26 mouse cellular contexts compared by ENCODE assay signal in genomic region chr7:63820286-63820685, GRCm38 (mm10).
A peak's percentile ranks its signal among the peaks of the same experiment; 100 is the strongest.
DNase-seq lines count a peak whose midpoint lies in the region; ATAC-seq and TF ChIP-seq lines count a peak whose summit lies in the region.
"Had no signal": no experiment of that assay in that cellular context is flagged by ENCODE, and none has a peak within 500 bp of the region (broad histone marks: within the 10 kb centered on the region; RNA-seq: fewer than 3 reads in every experiment).

No protein-coding gene starts in this region.

- TF ChIP-seq POLR2A in kidney, adult 2 months (IDR thresholded peaks at IDR 0.05; ENCODE audit: low read depth, low read length), result no peak

- no peak overlapping the region for H3K4me2 ChIP-seq in forebrain, postnatal 0 days (ENCODE audit: low read depth)
- H3K4me2 ChIP-seq in forebrain, embryonic 12.5 days, result no peak overlapping the region
- H3K4me2 ChIP-seq: embryonic facial prominence, embryonic 12.5 days; forebrain, embryonic 15.5 days; hindbrain, embryonic 13.5 days; intestine, embryonic 15.5 days had no signal

- H3K36me3 ChIP-seq in forebrain, postnatal 0 days (ENCODE audit: insufficient read depth), result no peaks in the 10 kb centered on the region
- no peaks in the 10 kb centered on the region for H3K36me3 ChIP-seq in forebrain, embryonic 12.5 days (replicated peaks)
- H3K36me3 ChIP-seq in kidney, adult 2 months (ENCODE audit: control insufficient read depth, insufficient read depth, low read length), result no peaks in the 10 kb centered on the region
- H3K36me3 ChIP-seq: embryonic facial prominence, embryonic 12.5 days; forebrain, embryonic 15.5 days; G1E; hindbrain, embryonic 10.5 days; hindbrain, embryonic 13.5 days; intestine, embryonic 15.5 days had no signal

- H3K4me3 ChIP-seq in forebrain, postnatal 0 days (ENCODE audit: low read depth, low read length), result no peak overlapping the region
- no peak overlapping the region for H3K4me3 ChIP-seq in forebrain, embryonic 12.5 days (replicated peaks)
- no peak overlapping the region for H3K4me3 ChIP-seq in kidney, adult 2 months (ENCODE audit: insufficient read depth, low read depth, low read length)
- H3K4me3 ChIP-seq: embryonic facial prominence, embryonic 12.5 days; erythroblast, embryonic 14.5 days; forebrain, embryonic 15.5 days; hindbrain, embryonic 10.5 days; hindbrain, embryonic 13.5 days; intestine, embryonic 15.5 days had no signal

- 30% methylated on average over 1 of the region's 1 CpGs for WGBS in forebrain, postnatal 0 days
- WGBS in forebrain, embryonic 12.5 days, result 77% methylated on average over 1 of the region's 1 CpGs
- 57% methylated on average over 1 of the region's 1 CpGs for WGBS in kidney, adult 2 months

- DNase-seq in cerebellum, postnatal 14 days, result peak; percentile 66 to 76
- DNase-seq in cerebellum, adult 9-10 months, result no peak
- peak; percentile 18 for DNase-seq in forebrain, postnatal 0 days
- no peak for DNase-seq in kidney, adult 2 months
- DNase-seq in kidney, adult 9 months, result no peak
- peak; percentile 50 for DNase-seq in brain, adult 2 months (ENCODE audit: low read depth, low spot score)
- DNase-seq in gastrocnemius, postnatal 36 days, result no peak
- DNase-seq: adrenal gland, postnatal 10 days; adrenal gland, postnatal 36 days; B cell, adult 2 months; cerebellum, adult 11-12 months; cerebellum, adult 9-11 months; gastrocnemius, postnatal 10 days; heart, adult 18-20 months; kidney, adult 11 months had no signal

- TF ChIP-seq CTCF in forebrain, postnatal 0 days (IDR thresholded peaks at IDR 0.05; ENCODE audit: low read depth), result no peak
- no peak for TF ChIP-seq CTCF in kidney, adult 2 months (conservative IDR thresholded peaks at IDR 0.05; ENCODE audit: insufficient read depth, insufficient read length, low read depth, low read length)

- H3K27me3 ChIP-seq in forebrain, postnatal 0 days (ENCODE audit: insufficient read depth, low read length), result no peaks in the 10 kb centered on the region
- no peaks in the 10 kb centered on the region for H3K27me3 ChIP-seq in forebrain, embryonic 12.5 days
- H3K27me3 ChIP-seq in kidney, adult 2 months (replicated peaks; ENCODE audit: control insufficient read depth, insufficient read depth, low read length), result no peaks in the 10 kb centered on the region
- H3K27me3 ChIP-seq: CH12.LX; embryonic facial prominence, embryonic 12.5 days; forebrain, embryonic 15.5 days; hindbrain, embryonic 13.5 days; intestine, embryonic 15.5 days; Patski had no signal

- H3K9ac ChIP-seq in forebrain, postnatal 0 days, result no peak overlapping the region
- no peak overlapping the region for H3K9ac ChIP-seq in forebrain, embryonic 12.5 days
- H3K9ac ChIP-seq: embryonic facial prominence, embryonic 12.5 days; forebrain, embryonic 15.5 days; hindbrain, embryonic 13.5 days; intestine, embryonic 15.5 days had no signal

- no peaks in the 10 kb centered on the region for H3K4me1 ChIP-seq in forebrain, postnatal 0 days (ENCODE audit: insufficient read depth)
- 0 out of 2 replicates have a peak, but pooled peaks cover 4% of the 10 kb centered on the region for H3K4me1 ChIP-seq in forebrain, embryonic 12.5 days
- peaks cover 3% of the 10 kb centered on the region; the same call in 1 of the 2 replicates for H3K4me1 ChIP-seq in kidney, adult 2 months (ENCODE audit: control insufficient read depth, insufficient read depth, low read length)
- H3K4me1 ChIP-seq: embryonic facial prominence, embryonic 12.5 days; forebrain, embryonic 15.5 days; hindbrain, embryonic 13.5 days; intestine, embryonic 15.5 days had no signal

- ATAC-seq in forebrain, postnatal 0 days, result no peak
- no peak for ATAC-seq in forebrain, embryonic 12.5 days (ENCODE audit: low FRiP score)
- ATAC-seq: forebrain, embryonic 15.5 days; hindbrain, embryonic 16.5 days; intestine, embryonic 15.5 days; Patski had no signal

- H3K9me3 ChIP-seq in forebrain, postnatal 0 days (ENCODE audit: low read length), result no peaks in the 10 kb centered on the region
- no peaks in the 10 kb centered on the region for H3K9me3 ChIP-seq in forebrain, embryonic 12.5 days
- H3K9me3 ChIP-seq: embryonic facial prominence, embryonic 12.5 days; forebrain, embryonic 15.5 days; G1E; hindbrain, embryonic 10.5 days; hindbrain, embryonic 13.5 days; intestine, embryonic 15.5 days had no signal

- no peak overlapping the region for H3K27ac ChIP-seq in forebrain, postnatal 0 days (ENCODE audit: low read depth, low read length)
- H3K27ac ChIP-seq in forebrain, embryonic 12.5 days, result no peak overlapping the region
- H3K27ac ChIP-seq in kidney, adult 2 months (ENCODE audit: insufficient read depth, low read depth, low read length), result peak overlapping the region; percentile 0; the same call in 1 of the 2 replicates
- H3K27ac ChIP-seq: embryonic facial prominence, embryonic 12.5 days; forebrain, embryonic 15.5 days; hindbrain, embryonic 10.5 days; hindbrain, embryonic 13.5 days; intestine, embryonic 15.5 days had no signal

- intact Hi-C loops in gastrocnemius, postnatal 36 days (cut with DNase I), result no loop called here

Comparison
In these comparisons a context has a peak if more than half of its experiments do, and no peak if none do; other contexts are left out.
1. DNase-seq: peak in cerebellum, postnatal 14 days (2 of 2), forebrain, postnatal 0 days (single experiment) and brain, adult 2 months (single experiment); none in cerebellum, adult 9-10 months (single experiment), kidney, adult 2 months (single experiment), kidney, adult 9 months (single experiment) and gastrocnemius, postnatal 36 days (0 of 2).